Mouse (Mus musculus) olfactory bulb, adult 2 months (tissue): ENCODE data around the gene Ncf1.

Experiments used
- CTCF ChIP-seq: fragments of 200-500 bp; IDR thresholded peaks from 2 replicates; pipeline ENCODE4 v1.5.1; 2012; ENCODE audit warnings: low read depth, mild to moderate bottlenecking, low read length, moderate library complexity; ENCODE audit not compliant: insufficient read depth
- POLR2A ChIP-seq: fragments of 200-500 bp; IDR thresholded peaks from 2 replicates; pipeline ENCODE4 v1.6.1; 2012; ENCODE audit warnings: mild to moderate bottlenecking, low read depth, low read length, moderate library complexity; ENCODE audit not compliant: insufficient read depth

DNA sequence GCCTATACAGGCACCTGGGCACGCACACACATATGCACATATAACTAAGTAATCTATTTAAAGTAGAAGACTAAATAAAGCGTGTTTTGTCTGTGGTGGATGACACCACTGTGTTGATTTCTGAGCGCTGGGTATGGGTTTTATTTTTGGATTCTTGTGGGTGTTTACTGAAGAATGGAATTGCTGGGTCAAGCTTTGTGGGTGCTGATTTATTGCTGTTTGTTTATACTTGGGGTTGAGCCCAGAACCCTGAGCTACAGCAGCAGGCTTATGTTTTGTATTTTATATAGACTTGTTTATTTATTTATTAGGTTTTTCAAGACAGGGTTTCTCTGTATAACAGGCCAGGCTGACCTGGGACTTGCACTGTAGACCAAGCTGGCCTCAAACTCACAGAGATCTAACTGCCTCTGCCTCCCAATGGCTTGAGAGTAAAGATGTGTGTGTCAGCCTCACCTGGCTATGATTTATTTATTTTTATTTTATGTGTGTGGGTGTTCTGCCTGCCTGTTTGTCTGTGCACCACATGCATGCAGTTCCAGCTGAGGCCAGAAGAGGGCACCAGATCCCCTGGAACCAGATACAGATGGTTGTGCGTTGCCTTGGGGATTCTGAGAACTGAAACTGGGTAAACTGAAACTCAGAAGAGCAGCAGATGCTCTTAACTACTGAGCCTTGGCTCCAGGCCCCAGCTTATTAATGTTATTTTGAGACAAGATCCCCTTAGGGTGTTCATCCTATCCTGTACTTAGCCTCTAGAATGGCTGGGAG is 42.3 kb downstream of the Ncf1 start:
- TF ChIP-seq CTCF (peak; percentile 78), POLR2A (no peak)
